Mouse (Mus musculus): Measurements from ENCODE around the gene Eya2.
"Not testable (repeated sequence)": the region's sequence is repeated elsewhere in the genome, so short reads cannot be mapped to it uniquely, and the experiment has no call there.

Gene Eya2

DNA sequence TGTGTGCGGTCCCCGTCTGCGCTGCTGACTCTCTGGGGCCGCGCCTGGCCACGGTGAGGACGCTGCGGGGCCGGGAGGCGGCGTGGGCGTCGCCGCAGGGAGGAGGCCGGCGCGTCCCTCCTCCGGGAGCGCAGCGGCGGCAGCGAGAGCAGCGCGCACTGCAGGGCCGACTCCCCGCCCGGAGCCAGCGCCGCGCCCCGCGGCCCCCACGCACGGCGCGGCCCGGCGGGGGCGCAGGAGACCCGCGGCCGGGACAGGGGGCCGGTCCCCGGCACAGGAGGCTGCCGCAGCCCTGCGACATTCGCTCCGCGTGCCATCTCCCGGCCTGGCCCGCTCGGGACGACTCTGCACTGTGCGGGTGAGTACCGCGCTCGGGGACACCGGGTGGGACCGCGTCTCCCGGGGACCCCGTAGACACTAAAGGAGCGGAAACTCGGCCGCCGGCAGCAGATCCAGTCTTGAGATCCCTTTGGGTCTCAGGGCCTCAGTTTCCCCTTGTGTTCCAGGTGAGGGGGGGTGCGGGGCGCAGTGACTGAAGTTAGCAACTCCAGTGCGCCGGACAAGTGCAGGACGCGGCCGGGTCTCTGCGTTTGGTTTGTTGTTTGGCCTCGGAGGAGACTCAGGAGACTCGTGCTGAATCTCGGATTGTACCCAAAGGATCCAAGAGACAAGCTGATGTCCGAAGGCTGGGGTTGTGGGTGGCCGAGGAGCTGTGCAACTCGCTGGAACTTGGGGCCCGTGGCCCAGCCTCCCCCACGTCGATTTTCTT is at the start of gene Eya2:
Gene Eya2, plus strand, starts transcription at position 126 of the 769 bp plus-strand sequence.
- DNase-seq, result no peak

DNA sequence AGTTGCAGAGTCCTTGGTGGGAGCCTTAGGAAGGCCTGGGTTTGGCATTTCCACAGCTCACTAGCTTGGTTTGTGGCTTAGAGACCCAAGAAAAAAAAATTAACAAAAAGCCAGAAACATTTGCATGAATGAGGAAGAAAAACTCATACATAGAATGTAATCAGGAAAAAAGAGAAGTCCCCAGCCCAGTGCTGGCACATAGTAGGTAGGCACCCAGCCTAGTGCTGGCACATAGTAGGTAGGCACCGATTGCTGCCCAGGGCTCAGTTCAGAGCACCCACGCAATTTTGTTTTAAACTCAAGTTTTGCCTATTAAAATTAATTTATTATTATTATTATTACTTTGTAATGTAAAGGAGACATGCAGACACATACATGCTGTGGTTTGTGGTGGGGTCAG is 49.1 kb upstream of the Eya2 start:
- no peak for DNase-seq

DNA sequence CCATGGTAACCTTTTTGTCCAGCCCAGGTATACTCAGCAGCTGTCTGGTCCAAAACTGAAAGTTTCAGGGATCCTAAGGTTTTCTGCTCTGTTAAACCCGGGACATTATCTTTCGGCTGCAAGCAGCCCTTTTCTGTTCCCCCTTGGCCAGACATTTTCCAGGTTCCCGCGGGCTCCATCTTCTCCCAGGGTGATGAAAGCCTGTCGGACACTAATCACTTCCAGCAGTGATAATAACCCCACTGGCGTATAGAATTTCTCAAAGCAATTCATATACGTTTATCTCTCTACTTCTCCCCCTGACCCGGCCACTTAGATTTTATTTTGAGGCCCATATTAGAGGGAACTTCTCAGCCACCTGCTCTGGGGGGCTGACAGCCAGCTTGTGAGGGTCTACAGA is 48.5 kb upstream of the Eya2 start:
- no peak for DNase-seq

DNA sequence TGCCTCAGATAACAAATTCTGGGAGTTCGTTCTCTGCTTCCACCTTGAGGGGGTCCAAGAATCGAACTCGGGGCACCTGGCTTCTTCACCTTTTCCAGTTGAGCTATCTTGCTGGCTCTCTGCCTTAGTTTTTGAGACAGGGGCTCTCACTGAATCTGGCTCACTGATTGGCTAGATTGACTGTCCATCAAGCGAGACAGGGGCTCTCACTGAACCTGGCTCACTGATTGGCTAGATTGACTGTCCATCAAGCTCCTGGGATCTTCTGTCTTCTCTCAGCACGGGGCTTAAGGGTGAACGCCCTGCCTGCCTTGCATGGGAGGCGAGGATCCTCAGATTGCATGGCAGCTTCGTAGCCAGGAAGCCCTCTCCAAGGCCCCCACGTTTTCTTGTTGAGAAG is 47.4 kb upstream of the Eya2 start:
- DNase-seq, result peak in 1 of 2 experiments; percentile 12

DNA sequence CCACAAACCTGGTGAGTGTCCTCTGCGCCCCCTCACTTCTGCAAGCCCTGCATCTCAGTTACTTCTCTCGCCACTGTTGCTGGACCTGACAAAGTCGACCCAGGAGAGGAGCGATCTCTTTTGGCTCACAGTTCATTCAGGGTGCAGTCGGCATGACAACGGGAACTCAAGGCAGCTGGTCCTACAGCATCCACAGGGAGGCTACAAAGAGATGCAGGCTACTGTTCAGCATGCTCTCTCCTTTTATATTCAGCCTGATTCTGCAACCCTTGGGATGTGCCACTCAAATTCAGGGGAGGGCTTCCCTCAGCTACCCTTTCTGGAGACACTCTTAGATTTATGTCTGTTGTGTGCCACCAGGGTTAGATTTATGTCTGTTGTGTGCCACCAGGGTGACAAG is 46.2 kb upstream of the Eya2 start:
- no peak for DNase-seq

GRCm38 (mm10) chr2:165550410-165550809 is 44.4 kb upstream of the Eya2 start:
- not testable (repeated sequence) for DNase-seq

DNA sequence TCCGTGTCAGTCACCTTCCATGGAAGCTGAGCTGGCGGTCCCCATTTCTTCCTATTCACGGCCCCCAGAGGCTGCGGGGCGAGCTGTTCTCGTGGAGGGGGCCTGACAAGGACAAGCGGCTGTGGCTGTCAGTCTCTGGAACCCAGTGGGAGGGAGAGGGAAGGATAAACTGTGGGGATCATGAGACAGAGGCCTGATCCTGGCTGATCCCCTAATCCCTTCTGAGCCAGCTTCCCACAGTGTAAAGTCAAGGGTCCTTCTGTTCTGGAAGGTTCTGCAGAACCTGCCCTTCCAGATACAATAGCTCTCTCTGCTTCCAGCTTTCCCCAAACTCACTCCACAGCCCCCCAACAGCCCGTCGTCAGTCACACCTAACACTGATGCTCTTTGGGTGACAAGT is 40.8 kb upstream of the Eya2 start:
- DNase-seq, result no peak

- no peak for DNase-seq
These were observed 37.6 kb upstream of the Eya2 start for GRCm38 (mm10) chr2:165557278-165557677.

- DNase-seq, result no peak
These were observed 35.9 kb upstream of the Eya2 start for GRCm38 (mm10) chr2:165558916-165559315.

GRCm38 (mm10) chr2:165559506-165560235 is 35.2 kb upstream of the Eya2 start:
- DNase-seq, result no peak

DNA sequence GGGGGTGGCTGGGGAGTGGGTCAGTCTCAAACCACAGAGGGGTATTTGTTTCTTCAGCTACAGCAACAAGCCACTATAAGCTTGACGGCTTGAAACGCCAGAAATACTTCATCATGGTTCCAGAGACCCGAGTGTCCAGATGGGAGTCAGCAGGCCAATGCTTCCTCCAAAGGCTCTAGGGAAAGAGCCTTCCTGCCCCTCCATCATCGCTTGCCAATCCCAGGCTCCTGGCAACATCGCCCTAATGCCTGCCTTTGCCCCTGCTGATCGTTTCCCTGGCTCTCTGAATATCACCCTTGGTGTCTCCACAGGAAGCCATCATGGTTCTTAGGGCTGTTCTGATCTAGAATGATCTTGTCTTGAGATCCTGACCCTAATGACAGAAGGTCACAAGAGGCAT is 33.0 kb upstream of the Eya2 start:
- no peak for DNase-seq

DNA sequence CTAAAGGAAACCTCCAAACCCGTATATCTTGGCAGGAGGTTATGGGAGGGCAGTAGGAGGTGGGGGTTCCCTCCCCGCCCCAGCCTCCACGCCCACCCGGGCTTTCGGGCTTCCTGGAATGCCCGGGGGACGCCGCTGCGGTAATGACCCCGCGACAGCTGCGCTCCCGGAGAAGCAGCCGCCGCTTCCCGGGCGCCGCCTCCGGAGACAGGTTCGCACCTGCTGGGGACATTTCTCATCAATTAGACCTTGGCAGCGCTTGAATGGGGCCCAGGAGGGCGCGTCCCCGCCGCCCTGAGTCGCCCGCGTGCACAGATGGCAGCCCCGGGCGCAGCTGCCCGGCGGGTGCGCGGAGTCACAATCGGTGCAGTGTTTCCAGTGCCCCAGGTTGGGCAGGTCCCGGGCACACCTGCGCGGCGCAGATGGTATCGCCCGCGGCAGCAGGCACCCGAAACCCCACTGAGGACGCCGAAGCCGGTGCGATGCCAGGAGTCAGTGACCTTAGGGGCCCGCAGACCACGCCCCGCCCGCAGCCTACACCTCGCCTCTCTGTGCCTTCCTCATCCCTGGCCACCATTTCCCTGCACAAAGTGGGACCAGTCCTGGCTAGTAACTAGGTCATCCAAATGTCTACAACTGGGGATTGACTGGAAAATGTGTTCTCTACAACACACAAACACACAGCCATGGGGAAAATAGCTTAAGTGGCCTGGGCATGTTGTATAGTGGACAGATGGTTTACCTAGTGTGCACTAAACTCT is 31.4 kb upstream of the Eya2 start:
- DNase-seq, result peak; percentile 55 to 60

DNA sequence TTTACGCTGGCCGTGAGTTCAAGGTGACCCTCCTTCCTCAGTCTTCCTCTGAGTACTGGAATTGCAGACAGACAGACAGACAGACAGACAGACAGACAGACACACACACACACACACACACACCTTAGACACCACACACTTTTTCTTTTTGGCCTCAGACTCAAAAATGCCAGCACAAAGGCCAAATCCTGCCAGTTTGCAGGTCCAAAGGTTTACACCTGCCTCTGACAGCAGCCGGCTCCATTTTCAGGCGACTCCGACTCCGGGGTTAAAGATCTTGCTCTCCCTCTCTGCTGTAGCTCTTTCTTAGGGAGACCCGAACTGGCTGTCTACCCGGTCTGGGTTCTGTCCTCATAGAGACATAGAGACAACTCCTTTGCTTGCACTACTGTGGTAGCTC is 30.7 kb upstream of the Eya2 start:
- no peak for DNase-seq

- DNase-seq, result no peak
These were observed 30.2 kb upstream of the Eya2 start for GRCm38 (mm10) chr2:165564620-165565019.

DNA sequence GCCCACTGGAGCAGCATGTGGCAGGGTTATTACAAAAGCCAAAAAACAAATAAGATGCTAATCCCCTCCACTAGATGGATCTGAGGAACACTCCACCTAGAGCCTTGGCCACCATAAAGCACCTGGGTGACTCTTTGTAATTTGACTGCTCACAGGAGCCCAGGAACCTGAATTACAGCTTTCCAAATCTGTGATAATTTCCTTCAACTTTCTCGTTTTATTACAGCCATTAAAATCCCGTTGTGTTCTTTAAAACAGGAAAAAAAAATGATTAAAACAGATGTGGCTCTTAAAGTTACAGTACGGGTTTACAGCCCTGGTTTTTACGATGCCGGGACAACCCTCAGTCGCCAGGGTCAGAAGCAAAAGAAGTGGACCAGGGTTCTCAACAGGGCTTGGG is 27.9 kb upstream of the Eya2 start:
- DNase-seq, result no peak

DNA sequence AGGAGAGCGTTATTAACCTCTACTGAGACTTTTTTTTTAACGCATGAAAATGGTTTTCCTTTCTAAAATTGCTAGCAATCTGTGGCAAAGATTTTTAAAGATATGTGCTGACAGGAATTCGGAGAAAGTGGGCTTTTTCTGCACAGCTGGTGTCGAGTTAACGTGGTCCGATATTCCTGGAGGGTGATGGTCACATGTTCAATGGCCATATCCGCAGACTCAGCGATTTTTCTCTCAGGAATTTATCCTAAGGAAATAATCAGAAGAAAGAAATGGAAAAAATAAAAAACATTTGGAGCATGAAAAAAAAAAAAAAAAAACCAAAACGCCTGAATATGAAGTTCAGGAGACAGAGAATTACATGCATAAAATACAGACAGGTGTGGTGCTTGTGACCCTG is 27.0 kb upstream of the Eya2 start:
- DNase-seq, result no peak

- no peak for DNase-seq
These were observed 25.9 kb upstream of the Eya2 start for GRCm38 (mm10) chr2:165568911-165569310.

DNA sequence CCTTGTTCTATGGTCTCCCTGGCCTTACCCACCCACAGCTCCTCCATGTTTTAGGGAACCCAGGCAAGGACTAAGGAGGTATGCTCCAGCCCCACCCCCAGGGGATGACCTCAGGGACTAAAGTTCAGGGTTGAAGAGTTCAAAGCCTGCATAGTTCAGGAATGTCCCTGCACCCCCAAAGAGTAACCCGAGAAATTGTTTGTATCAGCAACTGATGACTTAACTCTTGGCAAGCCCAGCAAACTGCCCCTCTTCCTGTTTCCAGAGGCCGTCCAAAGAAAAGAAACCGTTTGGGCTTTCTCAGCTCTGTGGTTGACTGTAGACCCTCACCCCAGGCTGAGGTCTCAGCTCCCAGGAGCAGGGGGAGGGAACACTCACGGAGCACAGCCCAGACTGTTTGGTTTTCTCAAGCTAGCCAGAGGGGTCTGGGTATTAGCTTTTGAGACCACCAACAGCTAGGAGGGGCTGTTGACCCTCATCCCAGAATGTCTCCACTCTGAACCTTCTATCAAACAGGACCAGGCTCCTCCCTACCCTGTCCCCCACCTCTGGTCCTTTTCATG is 23.5 kb upstream of the Eya2 start:
- DNase-seq, result no peak

DNA sequence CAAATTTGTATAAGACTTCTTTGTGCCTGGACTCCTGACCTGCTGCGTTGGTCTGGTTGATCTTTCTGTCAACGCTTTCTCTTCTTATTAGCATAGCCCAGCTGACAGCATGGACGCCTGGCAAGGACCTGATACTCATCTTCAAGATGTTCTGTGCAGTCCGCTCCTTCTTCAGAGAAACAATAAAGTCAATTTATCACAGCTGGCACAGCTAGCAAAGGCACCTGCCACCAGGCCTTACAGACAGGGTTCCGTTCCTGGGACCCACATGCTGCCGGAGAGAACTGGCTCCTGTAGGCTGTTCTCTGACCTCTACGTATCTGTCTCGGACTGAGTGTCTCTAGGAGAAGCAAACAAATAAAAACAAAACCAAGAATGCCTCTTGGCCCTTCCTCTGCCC is 11.8 kb upstream of the Eya2 start:
- DNase-seq, result no peak

- DNase-seq, result no peak
These were observed 11.3 kb upstream of the Eya2 start for GRCm38 (mm10) chr2:165583518-165583917.

- DNase-seq, result no peak
These were observed 10.3 kb upstream of the Eya2 start for GRCm38 (mm10) chr2:165584563-165584962.

DNA sequence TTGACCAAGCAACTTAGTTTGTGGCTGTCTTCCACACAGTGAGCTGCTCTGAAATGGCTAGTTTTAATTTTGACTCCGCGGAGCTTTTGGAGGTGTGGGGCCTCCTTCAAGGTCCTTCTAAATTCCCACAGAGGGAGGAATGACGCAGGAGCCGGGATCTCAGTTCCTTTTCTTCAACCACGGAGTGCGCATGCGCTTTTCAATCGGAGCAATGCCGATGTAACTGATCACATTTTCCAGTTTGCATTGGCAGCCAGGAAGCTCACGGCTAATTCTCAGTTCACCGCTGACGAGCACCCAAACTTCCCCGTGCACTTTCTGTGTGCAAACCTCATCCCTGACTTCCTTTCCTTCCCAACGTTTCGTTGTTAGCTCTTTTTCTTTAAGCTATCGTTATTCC is 4.1 kb upstream of the Eya2 start:
- DNase-seq, result no peak

GRCm38 (mm10) chr2:165593763-165594162 is 1.1 kb upstream of the Eya2 start:
- DNase-seq, result no peak
